Mouse (Mus musculus): ENCODE data around the gene Rtl8a. TPM values are rescaled to one million over a fixed set of nuclear protein-coding genes. Genes with fewer than 3 reads are reported as not detected.
"Not testable (repeated sequence)": the region's sequence is repeated elsewhere in the genome, so short reads cannot be mapped to it uniquely, and the experiment has no call there.

The Rtl8a gene
- polyA plus RNA-seq, 1 experiment from 2014 or later: 91.9 TPM

DNA sequence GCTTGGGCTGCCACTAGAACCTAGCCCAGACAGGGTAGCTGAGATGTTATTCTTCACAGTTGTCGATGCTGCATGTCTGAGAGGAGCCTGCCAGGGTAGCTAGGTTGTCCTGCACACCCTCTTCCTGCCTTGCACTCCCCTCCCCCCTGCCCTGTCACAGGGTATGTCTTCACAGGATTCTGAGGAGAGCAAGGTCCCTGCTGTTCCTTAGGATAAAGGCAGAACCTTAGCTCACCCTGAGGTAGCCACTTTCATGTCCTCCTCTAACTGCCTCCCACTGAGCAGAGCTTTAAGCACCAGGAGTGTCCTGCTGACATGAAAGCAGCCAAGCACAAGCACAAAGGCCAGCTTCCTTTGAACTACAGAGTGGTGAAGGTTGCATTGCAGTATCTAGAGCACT, 37.3 kb downstream of the Rtl8a start:
- WGBS: 21% methylated on average over 1 of the region's 1 CpGs
- not testable (repeated sequence) for H3K4me3 ChIP-seq (ENCODE audit: low read length)

DNA sequence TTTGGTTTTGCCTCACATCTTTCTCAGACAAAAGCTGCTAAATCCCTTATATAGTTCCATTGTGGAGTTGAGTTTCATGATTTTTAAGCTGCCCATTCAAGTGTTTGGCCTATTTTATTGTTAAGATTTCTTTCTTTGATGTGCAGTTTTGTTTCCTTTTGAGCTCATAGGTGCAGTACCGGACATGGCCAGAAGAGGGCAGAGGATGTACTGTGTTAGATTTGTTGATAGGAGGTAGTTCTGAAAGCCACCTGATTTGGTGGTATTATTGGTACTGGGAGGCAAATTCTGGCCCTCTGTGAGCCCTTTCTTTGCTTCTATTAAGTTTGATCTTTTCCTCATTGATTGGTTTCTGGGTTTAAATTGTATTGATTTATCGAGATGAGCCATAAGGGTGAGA, 43.5 kb downstream of the Rtl8a start:
- not testable (repeated sequence) for ATAC-seq (ENCODE audit: low read depth); H3K9ac ChIP-seq (ENCODE audit: low read length); H3K4me2 ChIP-seq (ENCODE audit: low read depth, low read length); H3K27ac ChIP-seq (ENCODE audit: low read length); H3K27me3 ChIP-seq (ENCODE audit: control insufficient read depth, insufficient read depth, low read depth, low read length); H3K4me1 ChIP-seq (replicated peaks; ENCODE audit: control insufficient read depth, insufficient read depth, low read length); H3K9me3 ChIP-seq (ENCODE audit: control insufficient read depth, low read length); H3K36me3 ChIP-seq (ENCODE audit: control insufficient read depth, insufficient read depth, low read length); H3K4me3 ChIP-seq (ENCODE audit: low read length)
- WGBS: 34% methylated on average over 2 of the region's 2 CpGs

More for the DNA sequence above, 37.3 kb downstream of the Rtl8a start:
- not testable (repeated sequence) for H3K27me3 ChIP-seq (ENCODE audit: control insufficient read depth, insufficient read depth, low read depth, low read length); H3K4me2 ChIP-seq (ENCODE audit: low read depth, low read length); H3K27ac ChIP-seq (ENCODE audit: low read length); ATAC-seq (ENCODE audit: low read depth); H3K9me3 ChIP-seq (ENCODE audit: control insufficient read depth, low read length); H3K4me1 ChIP-seq (replicated peaks; ENCODE audit: control insufficient read depth, insufficient read depth, low read length); H3K9ac ChIP-seq (ENCODE audit: low read length); H3K36me3 ChIP-seq (ENCODE audit: control insufficient read depth, insufficient read depth, low read length)

Other genes starting within 250 kb of the Rtl8a start
- not detected in 2 replicates for gene Etd, start 208.8 kb downstream of the Rtl8a start, polyA plus RNA-seq (2015; fragmentation: Nextera tagmentation; extraction: Ambion mirVana)
- 37.7 and 38.0 TPM in 2 replicates for gene Rtl8c, start 35.6 kb downstream of the Rtl8a start, polyA plus RNA-seq (2015; fragmentation: Nextera tagmentation; extraction: Ambion mirVana)
- not detected in 2 replicates for gene Gm14597, start 34.7 kb downstream of the Rtl8a start, polyA plus RNA-seq (2015; fragmentation: Nextera tagmentation; extraction: Ambion mirVana)
- 73.3 and 75.5 TPM in 2 replicates for gene Rtl8b, start 26.7 kb upstream of the Rtl8a start, polyA plus RNA-seq (2015; fragmentation: Nextera tagmentation; extraction: Ambion mirVana)
- gene 4930502E18Rik, start 81.1 kb upstream of the Rtl8a start, polyA plus RNA-seq (2015; fragmentation: Nextera tagmentation; extraction: Ambion mirVana): not detected in 2 replicates
- gene 1700013H16Rik, start 114.1 kb upstream of the Rtl8a start, polyA plus RNA-seq (2015; fragmentation: Nextera tagmentation; extraction: Ambion mirVana): not detected in 2 replicates
- not detected in 2 replicates for gene Zfp36l3, start 132.7 kb upstream of the Rtl8a start, polyA plus RNA-seq (2015; fragmentation: Nextera tagmentation; extraction: Ambion mirVana)
- gene Xlr, start 154.0 kb upstream of the Rtl8a start, polyA plus RNA-seq (2015; fragmentation: Nextera tagmentation; extraction: Ambion mirVana): 1.5 and 1.6 TPM in 2 replicates